Mouse (Mus musculus) CD4-positive, CD25-positive, alpha-beta regulatory T cell, adult 4 months (primary cell): Measurements from ENCODE around the gene Nol9. TPM values are rescaled to one million over a fixed set of nuclear protein-coding genes. Genes with fewer than 3 reads are reported as not detected.

Experiments
- ATAC-seq: one replicate; pipeline ENCODE4 v1.8.0; 2017
- polyA plus RNA-seq, 2 experiments: library from polyadenylated mRNA; unstranded; fragments of 100-300 nt; shearing (Covaris generic); gene quantifications; one replicate each; pipeline ENCODE4 v1.2.1; 2017

Gene Nol9
- polyA plus RNA-seq, 2 experiments from 2014 or later = 11.3 to 14.9 TPM

GRCm38 (mm10) chr4:152095937-152096910 lies 57.1 kb downstream of the Nol9 start:
- peak; percentile 88 for ATAC-seq

- ATAC-seq = no peak
Observed at GRCm38 (mm10) chr4:152096927-152097326, 57.8 kb downstream of the Nol9 start.

GRCm38 (mm10) chr4:152097911-152098799 lies 59.0 kb downstream of the Nol9 start:
- no peak for ATAC-seq

- ATAC-seq = no peak
Observed at GRCm38 (mm10) chr4:152100541-152100940, 61.4 kb downstream of the Nol9 start.

GRCm38 (mm10) chr4:152101081-152101653 lies 62.0 kb downstream of the Nol9 start:
- ATAC-seq = no peak

GRCm38 (mm10) chr4:152101921-152102320 lies 62.8 kb downstream of the Nol9 start:
- ATAC-seq = no peak

GRCm38 (mm10) chr4:152103025-152103424 lies 63.9 kb downstream of the Nol9 start:
- peak; percentile 90 for ATAC-seq

GRCm38 (mm10) chr4:152106746-152107145 lies 67.6 kb downstream of the Nol9 start:
- no peak for ATAC-seq

GRCm38 (mm10) chr4:152107493-152107892 lies 68.4 kb downstream of the Nol9 start:
- no peak for ATAC-seq

- peak; percentile 31 for ATAC-seq
Observed at GRCm38 (mm10) chr4:152107971-152108509, 68.9 kb downstream of the Nol9 start.

GRCm38 (mm10) chr4:152108673-152109072 lies 69.6 kb downstream of the Nol9 start:
- no peak for ATAC-seq

GRCm38 (mm10) chr4:152109509-152109908 lies 70.4 kb downstream of the Nol9 start:
- no peak for ATAC-seq

- ATAC-seq = no peak
Observed at GRCm38 (mm10) chr4:152110689-152111088, 71.6 kb downstream of the Nol9 start.

Other genes starting within 250 kb of the Nol9 start
- gene Camta1, start 177.4 kb upstream of the Nol9 start, polyA plus RNA-seq = 10 to 100 TPM; 32.6 to 41.5 TPM
- gene Dnajc11, start 105.6 kb upstream of the Nol9 start, polyA plus RNA-seq = 10 to 100 TPM; 25.8 to 42.0 TPM
- gene Thap3, start 50.3 kb upstream of the Nol9 start, polyA plus RNA-seq = 100 to 1,000 TPM; 126 to 167 TPM
- gene Phf13, start 43.1 kb upstream of the Nol9 start, polyA plus RNA-seq = 1 to 10 TPM; 1.8 to 5.0 TPM
- gene Klhl21, start 30.5 kb upstream of the Nol9 start, polyA plus RNA-seq = 1 to 10 TPM; 4.0 to 4.4 TPM
- 10 to 100 TPM; 19.9 to 26.7 TPM for gene Zbtb48, start 11.7 kb upstream of the Nol9 start, polyA plus RNA-seq
- not detected for gene Tas1r1, start 753 bp upstream of the Nol9 start, polyA plus RNA-seq
- 1 to 10 TPM; 1.7 to 2.4 TPM for gene Plekhg5, start 33.2 kb downstream of the Nol9 start, polyA plus RNA-seq
- 100 to 1,000 TPM; 125 to 170 TPM for gene Tnfrsf25, start 76.6 kb downstream of the Nol9 start, polyA plus RNA-seq
- 1 to 10 TPM; 9.5 to 9.9 TPM for gene Espn, start 113.0 kb downstream of the Nol9 start, polyA plus RNA-seq
- not detected for gene Hes2, start 119.5 kb downstream of the Nol9 start, polyA plus RNA-seq
- 100 to 1,000 TPM; 108 to 145 TPM for gene Acot7, start 138.8 kb downstream of the Nol9 start, polyA plus RNA-seq
- under 1 TPM in 1 of 2 experiments, not detected in 1; 0.13 TPM for gene Gpr153, start 234.9 kb downstream of the Nol9 start, polyA plus RNA-seq